Mouse (Mus musculus): Measurements from ENCODE around the gene Scarb1. TPM values are rescaled to one million over a fixed set of nuclear protein-coding genes. Genes with fewer than 3 reads are reported as not detected.

Gene Scarb1
- total RNA-seq, 2 experiments from 2014 or later, result 26.6 to 34.7 TPM

DNA sequence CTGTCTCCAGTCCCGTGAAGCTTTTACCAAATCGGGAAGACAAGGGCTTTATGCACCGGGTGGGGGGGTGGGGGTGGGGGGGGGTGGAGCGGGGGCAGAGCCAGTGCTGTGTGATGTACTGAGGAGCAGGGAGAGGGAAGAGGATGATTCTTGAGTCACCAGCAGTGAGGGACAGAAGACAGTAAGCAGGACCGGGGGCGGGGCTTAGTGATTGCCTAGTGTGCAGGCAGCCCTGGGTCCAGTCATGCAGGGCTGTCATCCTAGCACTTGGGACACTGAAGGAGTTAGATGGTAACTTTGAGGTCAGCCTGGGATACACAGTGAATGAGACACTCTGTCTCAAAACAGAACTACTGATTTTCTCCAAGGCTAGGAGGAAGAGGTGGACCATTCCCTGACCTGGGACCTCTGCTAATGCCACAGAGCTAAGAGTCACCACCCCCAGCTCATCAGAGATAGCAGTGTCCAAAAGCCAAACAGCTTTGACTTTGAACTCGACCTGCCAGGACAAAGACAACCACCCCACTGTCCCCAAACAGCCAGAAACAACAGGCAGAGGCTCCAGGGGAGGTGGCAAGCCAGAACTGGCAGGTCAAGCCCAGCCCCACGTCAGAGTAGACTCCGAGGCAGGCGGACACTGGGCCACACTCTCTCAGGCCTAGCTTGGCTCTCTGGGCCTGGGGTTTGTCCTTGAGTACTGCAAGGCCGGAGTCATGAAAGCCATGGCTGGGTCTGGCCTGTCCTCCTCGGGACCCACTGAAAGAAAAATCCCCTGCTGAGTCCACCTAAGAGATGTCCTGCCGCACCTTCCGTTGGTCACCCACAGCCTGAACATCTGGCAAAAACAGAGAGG is 35.4 kb downstream of the Scarb1 start:
- no peak for DNase-seq

DNA sequence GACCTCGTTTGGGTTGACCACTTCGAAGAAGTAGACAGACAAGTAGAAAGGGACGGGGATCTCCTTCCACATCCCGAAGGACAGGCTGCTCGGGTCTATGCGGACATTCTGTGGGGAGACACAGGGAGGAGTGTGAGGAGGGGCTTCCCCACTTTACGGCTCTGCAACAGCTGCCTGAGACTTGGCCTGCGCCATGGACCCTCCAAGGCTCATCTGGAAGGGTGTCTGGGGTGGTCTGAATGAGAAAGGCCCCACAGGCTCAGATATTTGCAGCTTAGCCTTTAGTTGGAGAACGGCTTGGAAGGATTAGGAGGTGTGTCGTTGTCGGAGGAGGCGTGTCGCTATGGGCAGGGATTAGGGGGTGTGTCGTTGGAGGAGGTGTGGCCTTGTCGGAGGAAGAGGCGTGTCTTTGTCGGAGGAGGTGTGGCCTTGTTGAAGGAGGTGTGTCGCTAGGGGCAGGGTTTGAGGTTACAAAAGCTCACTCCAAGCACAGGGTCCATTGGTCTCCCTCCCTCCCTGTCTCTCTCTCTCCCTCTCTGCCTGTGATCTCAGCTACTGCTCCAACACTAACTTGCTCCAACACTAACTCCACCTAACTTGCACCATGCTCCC is 36.5 kb downstream of the Scarb1 start:
- DNase-seq, result no peak

DNA sequence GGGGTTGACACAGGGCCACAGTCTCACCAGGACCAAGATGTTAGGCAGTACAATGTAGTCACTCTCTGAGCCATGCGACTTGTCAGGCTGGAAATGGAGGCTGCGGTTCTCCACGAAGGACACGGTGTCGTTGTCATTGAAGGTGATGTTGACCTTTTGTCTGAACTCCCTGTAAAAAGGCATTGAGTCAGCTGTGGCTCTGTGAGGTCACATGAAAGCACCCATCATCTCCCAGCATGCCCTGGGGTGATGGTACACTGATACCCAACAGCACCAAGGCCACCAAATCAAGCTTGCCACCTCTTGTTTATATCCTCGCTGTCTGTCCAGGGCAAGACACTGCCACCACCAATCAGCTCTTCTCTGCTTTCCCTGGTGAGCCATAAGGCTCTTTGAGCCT is 37.8 kb downstream of the Scarb1 start:
- DNase-seq, result no peak

DNA sequence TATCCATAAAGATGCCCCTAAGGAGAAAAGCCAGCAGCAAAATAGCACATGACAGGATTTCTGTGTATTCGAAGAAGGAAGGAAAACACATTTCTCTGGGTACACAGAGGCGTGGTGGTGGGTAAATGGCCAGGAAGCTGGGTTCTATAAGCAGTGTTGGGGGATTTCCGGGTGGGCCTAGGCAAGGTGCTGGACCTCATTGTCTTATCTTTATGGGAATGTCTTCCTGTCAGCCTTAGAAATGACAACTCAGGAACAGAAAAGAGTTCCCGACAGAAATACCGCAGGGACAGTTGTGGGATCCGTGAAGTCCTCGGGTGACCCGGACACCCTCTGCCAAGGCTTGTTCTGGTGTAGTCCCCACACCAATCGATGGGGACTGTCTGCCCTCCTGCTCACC is 42.7 kb downstream of the Scarb1 start:
- DNase-seq, result no peak

DNA sequence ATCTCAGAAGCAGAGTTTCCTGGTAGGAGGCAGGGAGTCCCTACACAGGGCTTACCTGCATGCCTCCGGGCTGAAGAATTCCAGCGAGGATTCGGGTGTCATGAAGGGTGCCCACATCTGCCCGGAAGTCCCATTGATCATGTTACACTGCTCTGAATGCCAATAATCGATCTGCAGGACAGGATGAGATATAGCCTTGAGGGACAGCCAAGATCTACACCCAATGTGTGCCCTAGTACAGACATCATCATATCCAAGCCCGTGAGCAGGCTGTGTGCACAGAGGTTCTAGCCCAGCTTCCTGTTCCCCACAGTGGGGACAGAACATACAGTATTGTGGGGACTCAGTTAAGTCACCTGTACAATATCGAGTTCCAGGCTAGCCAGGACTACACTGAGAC is 43.7 kb downstream of the Scarb1 start:
- no peak for DNase-seq

DNA sequence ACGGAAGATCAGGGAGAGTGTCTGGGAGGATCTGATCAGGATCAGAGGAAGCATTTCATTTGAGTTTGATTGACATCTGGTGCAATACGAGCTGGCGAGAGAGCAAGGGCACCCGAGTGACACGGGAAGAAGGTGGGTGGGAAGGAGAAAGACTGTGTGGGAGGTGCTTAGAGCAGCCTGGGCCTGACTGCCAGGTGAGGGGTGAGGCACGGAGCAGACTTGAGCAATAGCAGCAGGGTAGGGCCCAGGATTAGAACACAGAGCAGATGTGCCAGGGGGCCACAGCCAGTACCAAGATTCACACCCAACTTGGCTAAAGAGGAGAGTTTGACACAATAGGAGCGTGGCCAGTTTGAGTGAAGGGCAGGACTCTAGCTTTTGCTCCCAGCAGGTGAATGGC is 47.9 kb downstream of the Scarb1 start:
- DNase-seq, result no peak

DNA sequence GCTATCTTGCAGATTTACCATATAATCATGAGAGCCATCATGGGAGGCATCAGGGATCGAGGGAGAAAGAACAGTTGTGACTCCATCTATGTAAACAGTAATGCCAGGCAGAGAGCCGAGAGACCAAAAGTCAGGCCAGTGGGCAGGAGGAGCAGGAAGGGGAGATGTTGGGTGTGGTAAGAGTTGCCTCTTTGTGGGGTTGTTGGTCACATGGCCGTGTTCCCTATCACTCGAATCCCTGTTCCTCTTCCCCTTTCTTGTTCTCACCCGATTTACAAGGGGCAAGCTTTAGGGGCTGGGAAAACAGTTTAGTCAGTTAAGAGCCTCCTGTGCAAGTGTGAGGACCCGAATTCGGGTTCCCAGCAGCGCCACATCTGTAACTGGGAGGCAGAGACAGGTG is 49.0 kb downstream of the Scarb1 start:
- no peak for DNase-seq

DNA sequence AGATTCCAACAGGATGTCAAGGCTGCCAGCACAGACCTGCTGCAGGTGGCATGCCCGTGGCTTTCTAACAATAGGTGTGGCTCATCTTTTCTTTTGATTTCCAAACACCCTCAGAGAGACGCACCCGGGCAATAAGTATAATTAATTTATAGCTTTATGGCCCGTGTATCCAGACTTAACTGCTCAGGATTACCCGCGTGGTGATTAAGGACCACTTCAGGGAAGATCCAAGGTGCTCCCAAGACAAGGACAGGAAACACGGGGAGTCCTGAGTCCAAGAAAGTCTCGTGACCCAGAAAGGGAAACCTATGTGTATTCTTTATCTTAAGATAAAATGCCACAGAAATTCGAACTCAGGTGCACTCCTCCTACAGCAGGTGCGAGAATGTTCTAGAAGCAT is 49.5 kb downstream of the Scarb1 start:
- no peak for DNase-seq

DNA sequence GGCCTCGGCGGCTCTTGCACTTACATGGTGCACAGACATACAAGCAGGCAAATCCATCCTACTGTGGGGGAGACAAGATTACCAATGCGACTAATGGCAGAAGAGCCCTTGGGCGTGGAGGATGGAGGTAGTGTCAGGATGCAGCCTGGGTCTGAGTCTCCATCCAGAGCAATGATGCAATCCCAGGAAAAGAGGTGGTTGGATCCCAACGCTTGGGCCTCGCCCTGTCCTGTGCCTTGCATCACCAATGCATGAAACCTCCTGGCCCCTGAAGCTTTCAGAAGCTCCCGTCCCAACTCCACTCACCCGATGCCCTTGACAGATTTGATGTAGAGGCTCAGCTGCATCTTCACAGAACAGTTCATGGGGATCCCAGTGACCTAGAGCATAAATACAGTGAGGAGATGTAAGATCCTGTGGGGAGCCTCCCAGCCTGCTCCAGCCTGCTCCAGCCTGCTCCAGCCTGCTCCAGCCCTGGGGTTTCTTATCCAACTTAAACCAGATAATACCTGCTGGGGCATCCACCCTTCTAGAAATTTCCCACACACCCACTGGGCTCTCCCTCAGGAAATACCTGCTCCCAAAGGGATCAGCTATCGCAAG is 53.7 kb downstream of the Scarb1 start:
- no peak for DNase-seq

DNA sequence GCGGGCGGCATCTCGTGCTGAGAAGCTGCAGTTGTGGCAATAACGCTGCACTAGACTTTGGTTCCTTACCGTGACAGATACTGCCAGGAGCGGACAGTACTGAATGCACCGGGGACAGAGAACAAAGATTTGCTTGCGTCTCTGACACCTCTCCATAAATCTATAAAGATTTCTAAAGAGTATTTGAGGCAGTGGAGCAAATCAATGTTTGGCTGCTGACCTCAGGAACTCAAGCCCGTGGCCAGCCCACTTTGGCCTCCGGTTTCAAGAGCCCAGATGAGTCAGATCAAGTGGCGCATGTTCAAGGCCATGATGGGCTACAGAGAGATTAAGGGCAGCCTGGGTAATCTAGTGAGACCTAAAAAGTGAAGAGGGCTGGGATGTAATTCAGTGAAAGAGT is 54.8 kb downstream of the Scarb1 start:
- no peak for DNase-seq

DNA sequence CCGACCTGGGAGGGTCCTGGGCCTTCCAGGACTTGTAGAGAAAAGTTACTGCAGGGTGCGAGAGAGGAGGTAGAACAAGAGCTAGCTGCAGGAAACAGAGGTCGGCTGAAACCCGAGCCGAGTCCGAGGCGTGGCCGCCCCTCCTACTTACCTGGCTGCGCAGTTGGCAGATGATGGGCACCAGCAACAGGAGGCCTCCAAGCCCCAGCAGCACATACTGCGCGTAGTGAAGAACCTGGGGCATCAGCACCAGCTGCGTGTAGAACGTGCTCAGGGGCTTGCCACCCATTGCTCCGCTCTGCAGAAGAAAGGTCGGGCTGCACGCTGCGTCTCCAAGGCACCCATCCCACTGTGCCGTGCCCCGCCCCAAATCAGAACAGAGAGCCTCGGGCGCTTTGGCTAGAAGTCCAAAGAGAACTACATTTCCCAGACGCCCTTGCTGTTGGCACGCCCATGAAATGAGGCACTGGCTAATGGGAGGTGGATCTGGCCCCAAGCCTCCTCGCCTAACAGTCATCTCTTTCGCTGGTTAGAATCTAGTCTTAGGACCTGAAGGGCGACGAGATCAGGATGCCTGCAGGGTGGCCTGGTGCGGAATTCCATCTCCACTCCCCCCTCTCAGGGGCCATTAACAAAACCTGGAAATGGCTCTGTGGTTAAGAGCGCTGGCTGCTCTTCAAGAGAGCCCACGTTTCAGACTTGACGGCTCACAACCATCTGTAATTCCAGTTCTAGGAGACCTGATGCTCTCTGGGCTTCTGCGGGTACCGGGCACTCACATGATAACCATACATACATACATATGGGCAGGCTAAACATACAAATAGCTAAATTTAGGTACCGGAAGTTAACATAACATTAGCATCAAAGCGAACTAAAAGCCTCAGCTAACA is 56.9 kb downstream of the Scarb1 start:
- peak; percentile 63 to 72 for DNase-seq

DNA sequence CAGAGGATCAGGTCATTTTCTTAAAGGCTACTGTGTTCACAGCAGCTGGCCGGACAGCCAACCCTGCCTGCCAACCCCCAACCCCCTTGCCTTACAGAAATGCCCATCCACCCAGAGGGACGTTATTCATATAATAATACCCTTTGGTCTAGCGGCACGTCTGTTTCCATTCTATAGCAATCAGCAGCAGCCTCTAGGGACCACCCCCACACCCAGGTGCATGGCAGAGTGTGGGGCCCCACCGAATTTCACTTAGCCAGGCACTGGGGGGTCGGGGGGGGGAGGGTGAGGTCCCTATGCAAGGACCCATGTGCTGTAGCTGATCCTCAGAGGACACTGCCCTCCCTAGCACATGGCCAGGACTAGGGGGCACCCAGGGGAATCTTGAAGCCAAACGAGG is 61.7 kb downstream of the Scarb1 start:
- DNase-seq, result no peak

DNA sequence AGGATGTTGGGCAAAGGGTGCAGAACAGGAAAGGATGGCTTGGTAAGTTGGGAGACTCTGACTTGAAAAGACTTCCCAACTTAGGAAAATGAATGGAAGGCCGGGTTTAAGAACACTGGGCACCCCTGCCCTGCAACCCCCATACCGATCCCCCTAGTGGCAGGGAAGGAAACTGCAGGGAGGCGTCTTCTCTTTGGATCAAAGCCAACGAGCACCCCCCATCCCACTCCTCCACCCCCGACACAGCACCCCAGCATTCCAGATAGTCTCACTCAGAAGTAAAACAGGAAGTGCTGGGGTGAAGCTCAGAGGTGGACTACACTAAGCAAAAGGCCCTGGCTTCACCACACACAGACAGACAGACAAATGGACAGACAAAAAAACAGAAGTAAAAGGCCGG is 62.6 kb downstream of the Scarb1 start:
- DNase-seq, result peak in 1 of 2 experiments; percentile 38

DNA sequence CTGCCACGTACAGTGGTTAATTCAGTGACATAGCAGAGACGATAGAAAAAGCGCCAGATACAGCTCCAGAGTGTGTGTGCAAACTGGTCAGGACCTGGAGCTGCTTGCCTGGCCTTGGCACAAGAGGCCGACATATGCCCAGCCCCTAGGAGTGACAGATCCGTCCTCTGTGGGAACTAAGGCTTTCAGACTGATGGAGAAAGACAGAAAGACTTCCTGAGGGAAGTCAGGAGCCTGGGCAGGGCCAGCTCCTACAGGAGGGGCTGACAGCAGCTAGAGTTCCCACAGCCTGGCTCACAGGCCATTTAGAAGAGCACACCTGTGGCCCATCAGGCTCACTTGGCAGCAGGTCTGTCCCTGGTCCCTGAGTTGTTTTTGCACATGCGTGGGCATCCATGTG is 63.6 kb downstream of the Scarb1 start:
- DNase-seq, result no peak

DNA sequence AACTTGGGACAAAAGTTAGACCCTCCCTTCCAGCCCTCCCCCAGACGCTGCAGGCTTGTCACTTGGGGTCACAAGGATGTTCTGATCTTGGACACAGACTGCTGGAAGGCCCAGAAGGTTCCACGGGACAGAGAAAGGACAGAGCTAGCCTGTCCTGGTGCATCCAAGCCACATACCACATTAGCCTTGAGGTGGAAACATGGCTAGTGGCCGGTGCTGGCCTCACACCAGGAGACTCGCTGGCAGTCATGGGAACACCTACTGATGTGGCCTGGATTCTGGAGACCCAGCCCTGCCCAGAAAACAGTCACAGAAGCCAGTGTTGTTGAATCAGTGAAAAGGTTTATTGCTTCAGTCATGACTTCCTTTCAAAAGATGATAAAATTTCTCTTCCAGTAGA is 64.1 kb downstream of the Scarb1 start:
- DNase-seq, result no peak

DNA sequence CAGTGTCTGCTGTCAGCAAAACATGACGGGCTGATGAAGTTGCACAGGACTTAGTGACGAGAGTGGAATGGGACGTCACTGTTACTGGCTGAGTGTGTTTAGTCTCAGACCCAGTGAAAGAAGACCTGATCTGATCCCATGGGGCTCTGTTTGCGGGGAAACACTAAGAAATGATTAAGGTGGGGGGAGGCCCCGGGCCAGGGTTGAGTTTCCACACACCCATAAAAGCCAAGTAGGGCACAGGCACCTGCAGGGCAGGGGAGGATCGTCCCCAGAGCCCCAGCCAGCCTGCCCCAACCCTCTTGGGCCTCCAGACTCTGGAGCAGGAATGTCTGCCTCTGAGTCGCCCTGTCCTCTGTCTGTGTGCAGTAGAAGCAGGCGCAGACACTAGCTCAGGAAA is 65.6 kb downstream of the Scarb1 start:
- no peak for DNase-seq

DNA sequence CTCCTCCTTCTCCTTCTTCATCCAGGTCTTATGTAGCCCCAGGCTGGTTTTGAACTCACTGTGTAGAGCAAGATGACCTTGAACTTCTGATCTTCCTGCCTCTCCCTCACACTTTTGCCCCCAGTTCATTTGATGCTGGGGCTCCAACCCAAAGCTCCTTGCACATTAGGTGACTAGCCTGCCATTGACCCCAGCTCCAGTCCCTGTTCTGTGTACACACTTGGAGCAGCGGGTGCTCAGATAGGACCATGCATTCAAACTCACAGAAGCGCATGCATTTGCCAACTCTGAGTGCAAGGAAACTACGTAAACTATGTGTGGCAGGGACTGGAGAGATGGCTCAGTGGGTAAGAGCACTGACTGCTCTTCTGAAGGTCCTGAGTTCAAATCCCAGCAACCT is 66.1 kb downstream of the Scarb1 start:
- DNase-seq, result no peak

DNA sequence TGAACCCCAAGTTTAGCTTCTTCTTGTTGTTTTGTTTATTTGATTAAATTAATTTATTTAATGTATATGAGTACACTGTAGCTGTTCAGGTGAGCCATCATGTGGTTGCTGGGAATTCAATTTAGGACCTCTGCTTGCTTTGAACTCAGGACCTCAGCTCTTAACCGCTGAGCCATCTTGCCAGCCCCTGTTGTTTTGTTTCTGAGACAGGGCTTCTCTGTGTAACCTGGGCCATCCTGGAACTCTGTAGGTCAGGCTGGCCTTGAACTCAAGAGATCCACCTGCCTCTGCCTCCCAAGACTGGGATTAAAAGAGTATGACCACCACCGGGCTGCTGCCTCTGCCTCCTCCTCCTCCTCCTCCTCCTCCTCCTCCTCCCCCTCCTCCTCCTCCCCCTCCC is 66.7 kb downstream of the Scarb1 start:
- no peak for DNase-seq

DNA sequence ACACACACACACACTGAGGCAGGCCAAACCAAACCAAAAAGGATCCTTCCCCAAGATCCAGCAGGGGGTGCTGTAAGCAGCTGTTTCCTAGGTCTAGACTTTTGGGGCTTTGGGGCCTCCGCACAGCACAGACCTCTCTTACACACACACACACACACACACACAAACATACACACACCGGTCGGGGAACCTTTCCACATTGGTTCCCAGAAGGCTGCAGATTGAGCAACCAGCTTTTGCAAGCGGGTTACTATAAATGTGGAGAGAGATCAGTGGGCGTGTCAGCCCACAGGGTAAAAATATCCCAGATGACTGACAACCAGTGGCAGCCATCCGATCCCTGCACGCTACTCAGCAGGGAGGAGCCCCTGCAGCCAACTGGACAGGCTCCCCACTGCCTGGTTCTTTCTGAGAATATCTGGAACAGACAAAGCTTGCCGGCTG is 67.2 kb downstream of the Scarb1 start:
- DNase-seq, result peak; percentile 89 to 94

DNA sequence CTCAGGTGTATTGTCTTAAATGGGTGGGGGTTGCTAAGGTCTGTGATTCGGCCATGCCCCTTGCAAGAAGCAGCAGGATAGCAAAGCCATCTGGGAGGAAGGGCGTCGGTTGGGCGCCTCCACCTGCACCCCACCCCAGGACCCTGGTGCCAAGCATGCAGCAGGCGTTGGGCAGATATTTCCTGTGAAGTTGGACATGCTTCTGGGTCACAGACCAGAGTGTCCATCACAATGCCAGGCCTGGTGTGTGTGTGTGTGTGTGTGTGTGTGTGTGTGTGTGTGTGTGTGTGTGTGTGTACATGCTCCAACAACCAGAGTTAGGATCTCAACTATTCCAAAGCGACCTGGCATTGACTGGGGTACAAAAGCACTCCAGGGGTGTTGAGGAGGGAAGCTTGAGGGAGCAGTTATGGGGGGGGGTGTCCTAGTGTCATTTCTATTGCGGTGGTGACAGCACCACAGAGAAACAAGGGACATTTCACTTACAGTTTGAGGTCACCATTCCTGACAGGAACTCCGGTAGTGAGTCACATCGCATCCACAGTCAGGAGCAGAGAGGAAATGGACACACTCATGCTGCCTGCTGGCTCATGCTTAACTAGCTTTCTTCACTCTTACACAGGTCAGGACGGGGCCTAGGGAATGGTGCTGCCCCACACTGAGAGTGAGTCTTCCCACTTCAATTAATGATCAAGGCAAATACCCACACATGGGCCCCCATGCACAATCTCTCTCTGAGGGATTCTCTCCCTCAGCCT is 68.5 kb downstream of the Scarb1 start:
- DNase-seq, result no peak

DNA sequence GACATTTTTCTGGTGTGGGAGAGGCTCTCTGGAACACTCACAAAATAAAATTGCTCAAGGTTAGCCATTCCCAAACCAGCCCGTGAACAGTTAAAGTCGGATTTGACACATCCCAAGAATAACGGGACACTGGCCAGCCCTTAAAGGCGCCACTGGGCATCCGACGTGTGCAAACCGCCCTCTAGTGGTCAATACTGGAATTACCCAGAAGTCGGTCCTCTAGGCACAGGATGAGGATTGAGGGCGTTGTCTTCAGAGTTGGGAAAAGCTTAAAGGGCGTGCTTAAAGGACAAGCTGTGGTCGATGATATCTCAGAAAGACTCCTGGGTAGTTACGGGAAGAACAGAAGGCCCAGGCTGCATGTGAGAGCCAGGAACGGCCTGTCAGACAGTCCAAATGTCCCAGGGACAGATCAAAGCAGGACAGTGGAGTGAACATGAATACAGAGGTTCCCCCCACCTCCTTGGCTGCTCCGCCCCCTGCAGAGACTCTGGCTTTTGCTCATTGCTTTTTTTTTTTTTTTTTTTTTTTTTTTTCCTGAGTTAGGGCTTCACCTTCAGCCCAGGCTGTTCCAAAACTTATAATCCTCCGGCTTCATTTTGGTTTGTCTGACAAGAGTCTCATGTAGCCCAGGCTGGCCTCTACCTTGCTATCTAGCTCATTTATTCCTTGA is 69.2 kb downstream of the Scarb1 start:
- DNase-seq, result peak; percentile 89 to 94
